Mouse (Mus musculus) ES-E14 (cell line): Measurements from ENCODE around the gene Alkbh7.

Source experiments
- CHD2 ChIP-seq: IDR thresholded peaks from 2 replicates; pipeline ENCODE4 v1.6.1; 2014; ENCODE audit warnings: mild to moderate bottlenecking, low read depth, low read length, inconsistent platforms
- ZC3H11A ChIP-seq: IDR thresholded peaks from 2 replicates; pipeline ENCODE4 v1.6.1; 2012; ENCODE audit warnings: low read depth, mild to moderate bottlenecking, inconsistent platforms, low read length, borderline replicate concordance

DNA sequence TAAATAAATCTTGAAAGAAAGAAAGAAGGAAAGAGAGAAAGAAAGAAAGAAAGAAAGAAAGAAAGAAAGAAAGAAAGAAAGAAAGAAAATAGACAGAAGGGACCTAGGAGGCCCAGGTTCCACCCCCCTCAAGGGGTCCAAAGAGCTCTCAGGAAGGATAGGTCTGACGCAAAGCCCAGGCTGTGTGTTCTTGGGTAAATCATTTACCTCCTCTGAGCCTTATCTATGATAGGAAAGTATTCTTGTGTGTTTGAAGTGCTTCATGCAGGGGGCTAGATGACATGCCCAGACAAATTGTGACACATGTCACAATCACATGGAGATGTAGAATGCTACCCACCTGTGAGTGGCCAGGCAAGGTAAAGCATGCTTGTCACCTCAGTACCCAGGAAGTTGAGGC lies 44.5 kb upstream of the Alkbh7 start:
- TF ChIP-seq CHD2 (no peak), ZC3H11A (no peak)
